ENCODE assay signal across 8 mouse cellular contexts in genomic region chr5:21056595-21056994, GRCm38 (mm10). TPM values are rescaled to one million over a fixed set of nuclear protein-coding genes. Genes with fewer than 3 reads are reported as not detected.
DNase-seq lines count a peak whose midpoint lies in the region; ATAC-seq and TF ChIP-seq lines count a peak whose summit lies in the region.

No protein-coding gene starts in this region.

- H3K27ac ChIP-seq in heart, embryonic 13.5 days (replicated peaks), result peak overlapping the region; percentile 99
- H3K27ac ChIP-seq in ES-Bruce4 (ENCODE audit: insufficient read depth, low read length), result peak overlapping the region; percentile 70
- peak overlapping the region; percentile 99; the same call in 1 of the 2 replicates for H3K27ac ChIP-seq in forebrain, embryonic 14.5 days (ENCODE audit: low read depth, low read length)
- peak overlapping the region; percentile 97 for H3K27ac ChIP-seq in liver, embryonic 15.5 days (replicated peaks)

- H3K4me1 ChIP-seq in heart, embryonic 13.5 days, result peaks cover 23% of the 10 kb centered on the region
- H3K4me1 ChIP-seq in ES-Bruce4 (ENCODE audit: control insufficient read depth, insufficient read depth, low read length), result peaks cover 2% of the 10 kb centered on the region
- peaks cover 12% of the 10 kb centered on the region for H3K4me1 ChIP-seq in forebrain, embryonic 14.5 days (ENCODE audit: control insufficient read depth, insufficient read depth, low read length)
- peaks cover 29% of the 10 kb centered on the region for H3K4me1 ChIP-seq in liver, embryonic 15.5 days (replicated peaks)

- no peak for DNase-seq in heart, adult 18-20 months
- DNase-seq in forebrain, embryonic 14.5 days (ENCODE audit: low spot score), result no peak
- no peak for DNase-seq in adrenal gland, postnatal 25 days
- no peak for DNase-seq in left cerebral cortex, adult 18-20 months (ENCODE audit: low spot score in 2 of 2)
- DNase-seq in right cerebral cortex, postnatal 14 days, result no peak

- no peaks in the 10 kb centered on the region for H3K9me3 ChIP-seq in heart, embryonic 13.5 days
- H3K9me3 ChIP-seq in ES-Bruce4 (replicated peaks; ENCODE audit: control insufficient read depth, insufficient read depth, low read length, poor library complexity, severe bottlenecking), result no peaks in the 10 kb centered on the region
- no peaks in the 10 kb centered on the region for H3K9me3 ChIP-seq in forebrain, embryonic 14.5 days (replicated peaks; ENCODE audit: control insufficient read depth, low read length)
- no peaks in the 10 kb centered on the region for H3K9me3 ChIP-seq in liver, embryonic 15.5 days (replicated peaks)

- peak overlapping the region; percentile 80 for H3K9ac ChIP-seq in heart, embryonic 13.5 days
- peak overlapping the region; percentile 59 for H3K9ac ChIP-seq in ES-Bruce4 (ENCODE audit: low read depth, poor library complexity, severe bottlenecking)
- H3K9ac ChIP-seq in forebrain, embryonic 14.5 days (ENCODE audit: low read length), result peak overlapping the region; percentile 68
- peak overlapping the region; percentile 79 for H3K9ac ChIP-seq in liver, embryonic 15.5 days

- peak overlapping the region; percentile 99 for H3K4me3 ChIP-seq in heart, embryonic 13.5 days
- peak overlapping the region; percentile 57 for H3K4me3 ChIP-seq in ES-Bruce4 (ENCODE audit: low read depth, low read length)
- H3K4me3 ChIP-seq in forebrain, embryonic 14.5 days (ENCODE audit: low read depth, low read length), result peak overlapping the region; percentile 97
- peak overlapping the region; percentile 90 for H3K4me3 ChIP-seq in liver, embryonic 15.5 days (replicated peaks)

- ATAC-seq in heart, embryonic 13.5 days (ENCODE audit: extremely low read depth, insufficient number of reproducible peaks, low FRiP score, low TSS enrichment), result no peak
- no peak for ATAC-seq in forebrain, embryonic 14.5 days
- ATAC-seq in liver, embryonic 15.5 days (ENCODE audit: insufficient read depth), result no peak

- 5% methylated on average over 8 of the region's 8 CpGs for WGBS in heart, embryonic 13.5 days
- WGBS in forebrain, embryonic 14.5 days, result 12% methylated on average over 8 of the region's 8 CpGs
- WGBS in liver, embryonic 15.5 days (ENCODE audit: insufficient replicate concordance), result 2% methylated on average over 8 of the region's 8 CpGs

- TF ChIP-seq POLR2A in ES-Bruce4 (IDR thresholded peaks at IDR 0.05; ENCODE audit: insufficient read depth, low read length), result no peak

- H3K36me3 ChIP-seq in heart, embryonic 13.5 days, result no peaks in the 10 kb centered on the region
- H3K36me3 ChIP-seq in ES-Bruce4 (ENCODE audit: control insufficient read depth, insufficient read depth, low read length, poor library complexity, severe bottlenecking), result no peaks in the 10 kb centered on the region
- no peaks in the 10 kb centered on the region for H3K36me3 ChIP-seq in forebrain, embryonic 14.5 days (ENCODE audit: control insufficient read depth, insufficient read depth, low read length)
- no peaks in the 10 kb centered on the region for H3K36me3 ChIP-seq in liver, embryonic 15.5 days (replicated peaks)

- no peak for TF ChIP-seq CTCF in ES-Bruce4 (IDR thresholded peaks at IDR 0.05; ENCODE audit: low read depth, low read length)

- H3K27me3 ChIP-seq in heart, embryonic 13.5 days (replicated peaks), result no peaks in the 10 kb centered on the region
- no peaks in the 10 kb centered on the region for H3K27me3 ChIP-seq in ES-Bruce4 (ENCODE audit: control insufficient read depth, insufficient read depth, low read length, poor library complexity, severe bottlenecking)
- H3K27me3 ChIP-seq in forebrain, embryonic 14.5 days (replicated peaks; ENCODE audit: control insufficient read depth, insufficient read depth, low read length), result no peaks in the 10 kb centered on the region
- no peaks in the 10 kb centered on the region for H3K27me3 ChIP-seq in liver, embryonic 15.5 days

- H3K4me2 ChIP-seq in heart, embryonic 13.5 days, result peak overlapping the region; percentile 79
- H3K4me2 ChIP-seq in forebrain, embryonic 14.5 days (ENCODE audit: low read length), result peak overlapping the region; percentile 58
- H3K4me2 ChIP-seq in liver, embryonic 15.5 days, result peak overlapping the region; percentile 84

- no peak for TF ChIP-seq EP300 in ES-Bruce4 (IDR thresholded peaks at IDR 0.05; ENCODE audit: insufficient read depth, low read depth, low read length)

RNA-seq across cellular contexts. Expression of gene Ptpn12, which starts 0.9 kb away (rescaled TPM):
- 16.8 and 17.2 TPM in 2 replicates for polyA plus RNA-seq in heart, embryonic 13.5 days (2015; fragmentation: Nextera tagmentation; extraction: Ambion mirVana)
- total RNA-seq in heart, adult 18-20 months (2021), result 10 to 100 TPM; 28.1 to 28.9 TPM
- polyA plus RNA-seq in ES-Bruce4 (2011; ENCODE audit: insufficient read depth, insufficient read length, low read depth, missing spikeins), result 42.7 and 58.7 TPM in 2 replicates
- polyA plus RNA-seq in forebrain, embryonic 14.5 days (2014; fragmentation: Nextera tagmentation; extraction: Ambion mirVana), result 31.3 and 35.5 TPM in 2 replicates
- polyA plus RNA-seq in liver, embryonic 15.5 days (2015; fragmentation: Nextera tagmentation; extraction: Ambion mirVana), result 10.7 and 10.9 TPM in 2 replicates
- total RNA-seq in adrenal gland, postnatal 25 days (2021), result 56.2 and 65.0 TPM in 2 replicates
- 10 to 100 TPM; 37.8 to 41.5 TPM for total RNA-seq in left cerebral cortex, adult 18-20 months (2021)
